Mouse (Mus musculus): ENCODE measurements around the gene Metap1d.

- TF ChIP-seq CTCF (IDR thresholded peaks at IDR 0.05; ENCODE audit: control insufficient read depth, insufficient read depth, insufficient replicate concordance, low read depth, low read length) (no peak), POLR2A (IDR thresholded peaks at IDR 0.05; ENCODE audit: control insufficient read depth, low read depth, low read length) (no peak)
Measured at GRCm38 (mm10) chr2:71461139-71461538, 8.1 kb downstream of the Metap1d start.
